Mouse (Mus musculus) heart, embryonic 16.5 days (tissue): ENCODE data around the gene Mrnip. TPM values are rescaled to one million over a fixed set of nuclear protein-coding genes. Genes with fewer than 3 reads are reported as not detected.

Source experiments
- ATAC-seq: fragments of 200-750 bp; cut with Nextera tagmentation; replicated peaks from 2 replicates; pipeline ENCODE4 v1.8.0; 2017; ENCODE audit warnings: moderate number of reproducible peaks; ENCODE audit not compliant: insufficient read depth, low FRiP score; ENCODE audit errors: extremely low read depth
- H3K27ac ChIP-seq: fragments of 300-500 bp; sonication (generic); 2 replicates; pipeline ENCODE4 v1.5.1; 2014; ENCODE audit warnings: mild to moderate bottlenecking, low read length, control low read depth, moderate library complexity
- H3K27me3 ChIP-seq: fragments of 300-500 bp; sonication (generic); 2 replicates; pipeline ENCODE4 v1.6.1; 2014; ENCODE audit warnings: low read length, mixed read lengths; ENCODE audit not compliant: control insufficient read depth, insufficient read depth
- H3K36me3 ChIP-seq: fragments of 300-500 bp; sonication (generic); 2 replicates; pipeline ENCODE4 v1.6.1; 2014; ENCODE audit not compliant: control insufficient read depth, insufficient read depth
- H3K4me1 ChIP-seq: fragments of 300-500 bp; sonication (generic); 2 replicates; pipeline ENCODE4 v1.6.1; 2014; ENCODE audit warnings: low read length, mixed read lengths; ENCODE audit not compliant: control insufficient read depth, insufficient read depth
- H3K4me2 ChIP-seq: fragments of 300-500 bp; sonication (generic); 2 replicates; pipeline ENCODE4 v1.6.1; 2014; ENCODE audit warnings: low read depth, mild to moderate bottlenecking, control low read depth, low read length
- H3K4me3 ChIP-seq: fragments of 300-500 bp; sonication (generic); 2 replicates; pipeline ENCODE4 v1.5.1; 2014; ENCODE audit warnings: mild to moderate bottlenecking, control low read depth, low read length
- H3K9ac ChIP-seq: fragments of 300-500 bp; sonication (generic); 2 replicates; pipeline ENCODE4 v1.6.1; 2014; ENCODE audit warnings: low read length, control low read depth
- H3K9me3 ChIP-seq: fragments of 300-500 bp; sonication (generic); replicated peaks from 2 replicates; pipeline ENCODE4 v1.6.1; 2016; ENCODE audit warnings: low read length; ENCODE audit not compliant: control insufficient read depth
- WGBS: fragments of 180-500 bp; shearing (Covaris S2); extraction: QIAGEN DNeasy Blood & Tissue Kit; methylation state at CpG from one replicate; pipeline ENCODE4 v1.1.7; 2014; 5-methylcytosine and 5-hydroxymethylcytosine counted together
- polyA plus RNA-seq: library from polyadenylated mRNA; unstranded; fragments of >200 nt; fragmentation: Nextera tagmentation; extraction: Ambion mirVana; gene quantifications from 2 replicates; pipeline ENCODE4 v1.2.1, GENCODE M21; 2015

Gene Mrnip
- polyA plus RNA-seq, 1 experiment from 2014 or later, result 9.4 TPM

GRCm38 (mm10) chr11:50215633-50216032, 41.4 kb downstream of the Mrnip start:
- Histone ChIP-seq H3K36me3 (no peaks in the 10 kb centered on the region), H3K9me3 (no peaks in the 10 kb centered on the region), H3K4me3 (no peak overlapping the region), H3K9ac (no peak overlapping the region), H3K27ac (no peak overlapping the region), H3K27me3 (no peaks in the 10 kb centered on the region), H3K4me1 (peaks cover 33% of the 10 kb centered on the region), H3K4me2 (peak overlapping the region; percentile 36)
- no peak for ATAC-seq
- WGBS, result 19% methylated on average over 9 of the region's 9 CpGs

DNA sequence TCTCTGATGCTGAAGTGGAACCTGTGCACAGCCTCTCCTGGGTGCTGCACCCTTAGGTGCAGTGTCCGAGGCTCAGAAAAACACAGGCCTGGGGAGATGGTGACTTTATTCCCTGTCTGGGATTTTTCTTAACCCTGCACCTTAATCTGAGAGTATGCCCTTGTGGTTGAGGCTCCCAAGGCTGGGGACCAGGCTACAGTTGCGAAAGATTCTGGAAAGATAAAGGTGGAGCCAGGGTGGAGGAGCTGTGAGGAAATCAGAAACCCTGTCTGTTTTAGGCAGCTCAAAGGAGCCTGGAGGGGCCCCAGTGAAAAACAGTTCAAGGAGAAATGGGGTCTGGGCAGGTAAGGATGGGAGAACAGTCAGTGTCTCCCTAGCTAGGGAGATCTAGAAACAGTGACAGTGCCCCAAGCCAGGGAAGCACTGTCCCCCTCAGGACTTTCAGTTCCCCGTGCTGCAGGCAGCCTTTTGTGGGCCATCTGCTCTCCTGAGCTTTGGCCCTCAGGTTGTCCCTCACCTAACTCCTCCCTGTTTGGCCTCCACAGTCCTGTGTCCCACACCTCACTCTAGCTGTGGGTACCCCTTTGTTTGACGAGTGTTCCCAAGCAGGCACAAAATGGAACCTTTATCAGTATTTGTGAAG, 42.6 kb downstream of the Mrnip start:
- no peaks in the 10 kb centered on the region for H3K27me3 ChIP-seq
- H3K27ac ChIP-seq, result no peak overlapping the region
- no peak overlapping the region for H3K4me2 ChIP-seq
- WGBS, result 67% methylated on average over 4 of the region's 4 CpGs
- H3K4me1 ChIP-seq, result peaks cover 26% of the 10 kb centered on the region
- H3K4me3 ChIP-seq, result no peak overlapping the region
- no peak overlapping the region for H3K9ac ChIP-seq
- ATAC-seq, result no peak
- no peaks in the 10 kb centered on the region for H3K36me3 ChIP-seq
- no peaks in the 10 kb centered on the region for H3K9me3 ChIP-seq

- H3K9me3 ChIP-seq, result no peaks in the 10 kb centered on the region
- no peak for ATAC-seq
- H3K4me1 ChIP-seq, result peaks cover 20% of the 10 kb centered on the region
- H3K9ac ChIP-seq, result no peak overlapping the region
- no peaks in the 10 kb centered on the region for H3K27me3 ChIP-seq
- no peaks in the 10 kb centered on the region for H3K36me3 ChIP-seq
- H3K27ac ChIP-seq, result 0 out of 2 replicates have a peak overlapping the region, but pooled peaks have one; percentile 27
- 48% methylated on average over 4 of the region's 4 CpGs for WGBS
- no peak overlapping the region for H3K4me3 ChIP-seq
- no peak overlapping the region for H3K4me2 ChIP-seq
Measured at GRCm38 (mm10) chr11:50217811-50218210, 43.6 kb downstream of the Mrnip start.

- WGBS, result 56% methylated on average over 2 of the region's 2 CpGs
- Histone ChIP-seq H3K36me3 (no peaks in the 10 kb centered on the region), H3K9ac (no peak overlapping the region), H3K4me3 (no peak overlapping the region), H3K4me1 (peaks cover 18% of the 10 kb centered on the region), H3K27me3 (no peaks in the 10 kb centered on the region), H3K4me2 (no peak overlapping the region), H3K27ac (no peak overlapping the region), H3K9me3 (no peaks in the 10 kb centered on the region)
- no peak for ATAC-seq
Measured at GRCm38 (mm10) chr11:50219833-50220232, 45.6 kb downstream of the Mrnip start.

GRCm38 (mm10) chr11:50222559-50223276, 48.5 kb downstream of the Mrnip start:
- no peak for ATAC-seq
- WGBS, result 62% methylated on average over 7 of the region's 7 CpGs

GRCm38 (mm10) chr11:50223783-50224662, 49.8 kb downstream of the Mrnip start:
- peak overlapping the region; percentile 95 for H3K9ac ChIP-seq
- peak overlapping the region; percentile 96 for H3K4me2 ChIP-seq
- H3K36me3 ChIP-seq, result no peaks in the 10 kb centered on the region
- H3K27ac ChIP-seq, result peak overlapping the region; percentile 79
- H3K9me3 ChIP-seq, result no peaks in the 10 kb centered on the region
- peak overlapping the region; percentile 89 for H3K4me3 ChIP-seq
- H3K27me3 ChIP-seq, result no peaks in the 10 kb centered on the region
- peaks cover 24% of the 10 kb centered on the region for H3K4me1 ChIP-seq
- WGBS, result 8% methylated on average over 17 of the region's 17 CpGs
- ATAC-seq, result no peak

More at GRCm38 (mm10) chr11:50222559-50223276, 48.5 kb downstream of the Mrnip start:
- Histone ChIP-seq H3K9ac (no peak overlapping the region), H3K9me3 (no peaks in the 10 kb centered on the region), H3K4me2 (no peak overlapping the region), H3K4me3 (no peak overlapping the region), H3K4me1 (peaks cover 24% of the 10 kb centered on the region), H3K36me3 (no peaks in the 10 kb centered on the region), H3K27ac (no peak overlapping the region), H3K27me3 (no peaks in the 10 kb centered on the region)

DNA sequence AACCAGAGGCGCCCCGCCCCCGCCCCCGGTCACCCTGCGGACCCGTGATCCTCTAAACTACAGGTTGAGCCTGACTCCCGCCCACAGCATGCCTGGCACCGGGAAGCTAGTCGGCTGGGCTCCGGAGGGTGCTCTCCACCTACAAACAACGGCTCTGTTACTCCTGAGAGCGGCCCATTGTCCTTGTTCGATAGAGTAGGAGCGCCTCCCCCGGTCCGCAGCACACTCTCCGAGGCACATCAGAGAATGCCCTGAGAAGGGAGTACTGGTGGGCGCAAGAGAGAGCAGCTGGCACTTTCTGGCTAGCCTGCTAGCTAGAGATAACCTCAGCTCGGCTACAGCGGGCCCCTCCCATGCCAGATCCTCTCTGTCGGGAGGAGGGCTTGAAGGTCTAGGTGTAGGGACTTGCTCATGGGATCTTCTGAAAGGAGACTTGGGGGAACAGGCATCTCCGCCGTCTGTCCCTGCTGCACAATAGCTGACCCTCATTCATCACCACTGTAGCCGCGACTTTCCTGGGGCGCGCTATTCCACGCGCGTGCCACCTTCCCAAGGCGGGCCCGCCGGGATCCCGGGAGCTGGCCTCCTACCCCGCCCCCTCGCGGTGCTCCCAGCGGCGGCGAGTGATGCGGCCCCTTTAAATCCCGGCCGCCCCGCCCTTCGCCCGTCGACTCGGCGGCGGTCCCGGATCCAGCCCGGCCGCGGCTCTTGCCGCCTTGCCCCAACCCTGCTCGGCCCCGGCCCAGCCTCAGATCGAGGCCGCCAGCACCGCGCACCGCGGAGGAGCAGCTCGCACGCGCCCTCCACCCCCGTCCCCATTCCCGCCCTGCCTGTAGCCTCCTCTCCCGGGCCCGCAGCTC, 50.7 kb downstream of the Mrnip start:
- Histone ChIP-seq H3K27me3 (no peaks in the 10 kb centered on the region), H3K4me1 (peaks cover 30% of the 10 kb centered on the region), H3K4me3 (peak overlapping the region; percentile 89), H3K9me3 (no peaks in the 10 kb centered on the region), H3K36me3 (no peaks in the 10 kb centered on the region), H3K9ac (peak overlapping the region; percentile 95), H3K4me2 (peak overlapping the region; percentile 96), H3K27ac (peak overlapping the region; percentile 79)
- peak; percentile 87 for ATAC-seq
- under 1% methylated on average over 67 of the region's 70 CpGs for WGBS

GRCm38 (mm10) chr11:50225611-50226378, 51.6 kb downstream of the Mrnip start:
- peak overlapping the region; percentile 79 for H3K27ac ChIP-seq
- H3K9me3 ChIP-seq, result no peaks in the 10 kb centered on the region
- H3K36me3 ChIP-seq, result no peaks in the 10 kb centered on the region
- WGBS, result 2% methylated on average over 33 of the region's 34 CpGs
- peak; percentile 20; the same call in 1 of the 2 replicates for ATAC-seq
- peak overlapping the region; percentile 96 for H3K4me2 ChIP-seq
- peak overlapping the region; percentile 89 for H3K4me3 ChIP-seq
- H3K4me1 ChIP-seq, result peaks cover 33% of the 10 kb centered on the region
- peak overlapping the region; percentile 95 for H3K9ac ChIP-seq
- no peaks in the 10 kb centered on the region for H3K27me3 ChIP-seq
